Mouse (Mus musculus) CD4-positive, CD25-positive, alpha-beta regulatory T cell, adult 2 months (primary cell): ENCODE measurements around the gene Capn11.
A peak's percentile ranks its signal among the peaks of the same experiment; 100 is the strongest.
"Not testable (repeated sequence)": the region's sequence is repeated elsewhere in the genome, so short reads cannot be mapped to it uniquely, and the experiment has no call there.

Experiments
- DNase-seq: peaks from one replicate; pipeline ENCODE4 v3.0.0-alpha.2; 2012; ENCODE audit warnings: low read depth, low spot score

Gene Capn11

DNA sequence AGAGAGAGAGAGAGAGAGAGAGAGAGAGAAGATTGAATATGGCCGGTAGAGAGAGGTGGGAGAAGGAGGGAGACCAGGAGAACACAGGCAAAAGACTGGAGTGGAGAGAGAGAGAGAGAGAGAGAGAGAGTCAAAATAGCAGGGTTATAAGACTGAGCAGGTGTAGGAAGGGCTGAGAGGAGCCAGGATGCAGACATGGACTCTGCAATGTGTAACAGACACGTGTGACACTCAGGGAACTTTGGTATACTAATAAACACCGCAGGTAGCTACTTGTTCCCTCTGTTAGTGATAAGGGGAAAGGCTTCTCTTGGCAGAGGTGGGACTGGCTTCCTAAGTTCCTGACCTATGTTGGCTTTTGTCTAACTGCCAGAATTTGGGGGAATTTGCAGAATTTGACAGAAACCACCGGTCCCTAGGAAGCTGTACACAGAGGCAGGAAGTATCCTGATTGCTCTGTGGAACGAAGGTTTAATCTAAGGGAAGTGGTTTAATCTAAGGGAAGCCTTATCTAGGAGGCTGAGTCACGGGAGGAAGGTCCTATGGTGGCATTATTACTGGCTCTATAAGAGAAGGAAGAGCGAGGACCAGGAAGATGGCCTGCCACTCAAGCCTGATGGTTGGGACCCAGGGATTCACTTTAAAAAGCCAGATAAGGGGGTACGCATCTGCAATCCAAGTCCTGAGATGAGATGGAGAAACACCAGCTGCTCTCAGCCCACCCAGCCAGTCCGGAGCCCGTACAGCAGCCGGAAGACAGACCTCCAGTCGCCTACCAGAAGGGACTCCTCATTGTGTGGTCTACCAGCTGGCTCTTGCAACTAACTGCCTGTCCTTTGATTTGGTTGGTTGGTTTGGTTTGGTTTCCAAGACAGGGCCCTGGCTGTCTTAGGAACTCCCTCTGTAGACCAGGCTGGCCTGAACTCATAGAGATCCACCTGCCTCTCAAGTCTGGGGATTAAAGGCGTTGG lies 30.0 kb downstream of the Capn11 start:
- peak; percentile 16 for DNase-seq

DNA sequence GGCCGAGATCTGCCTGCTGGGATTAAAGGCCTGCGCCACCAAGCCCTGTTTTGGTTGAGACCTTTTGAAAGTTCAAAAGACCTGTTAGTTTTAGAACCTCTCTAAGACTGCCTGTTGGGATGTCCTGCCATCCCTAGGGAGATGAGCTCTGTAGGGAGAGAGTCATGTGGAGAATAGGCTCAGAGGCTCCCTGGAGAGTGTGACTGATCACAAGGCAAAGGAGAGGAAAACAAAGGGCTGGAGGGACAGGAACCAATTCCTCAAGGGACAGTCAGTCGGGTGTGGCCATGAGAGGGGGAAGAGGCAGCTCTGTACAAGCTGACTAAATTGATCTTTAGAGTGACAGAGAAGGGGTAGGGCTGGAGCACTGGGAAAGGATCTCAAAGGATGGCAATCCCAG lies 31.0 kb downstream of the Capn11 start:
- DNase-seq, result no peak

DNA sequence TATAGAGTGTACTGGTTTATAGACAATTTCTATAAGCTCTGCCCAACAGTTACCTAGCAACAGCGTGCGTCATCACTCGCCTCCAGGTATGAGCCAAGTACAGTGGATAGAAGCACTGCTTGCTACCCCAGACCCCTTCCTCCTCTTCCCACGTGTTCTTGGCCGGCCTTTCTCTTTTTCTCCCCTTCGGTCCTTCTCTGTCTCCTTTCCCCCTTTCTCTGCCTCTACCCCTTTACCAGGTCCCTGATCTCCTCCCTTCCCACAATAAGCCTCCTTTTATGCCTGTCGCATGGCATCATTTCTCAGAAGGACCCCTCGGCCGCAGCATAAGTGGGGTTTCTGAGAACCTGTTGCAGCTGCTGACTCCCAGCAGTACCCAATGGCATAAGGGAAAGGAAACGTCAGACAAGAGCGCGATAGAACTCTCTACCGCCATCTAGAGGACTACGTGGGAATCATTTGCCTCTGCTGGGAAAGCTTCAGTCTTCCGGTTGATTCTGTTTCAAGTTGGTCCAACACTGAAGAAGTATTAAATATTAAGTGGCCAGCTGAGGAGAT lies 32.5 kb downstream of the Capn11 start:
- DNase-seq, result peak; percentile 92

DNA sequence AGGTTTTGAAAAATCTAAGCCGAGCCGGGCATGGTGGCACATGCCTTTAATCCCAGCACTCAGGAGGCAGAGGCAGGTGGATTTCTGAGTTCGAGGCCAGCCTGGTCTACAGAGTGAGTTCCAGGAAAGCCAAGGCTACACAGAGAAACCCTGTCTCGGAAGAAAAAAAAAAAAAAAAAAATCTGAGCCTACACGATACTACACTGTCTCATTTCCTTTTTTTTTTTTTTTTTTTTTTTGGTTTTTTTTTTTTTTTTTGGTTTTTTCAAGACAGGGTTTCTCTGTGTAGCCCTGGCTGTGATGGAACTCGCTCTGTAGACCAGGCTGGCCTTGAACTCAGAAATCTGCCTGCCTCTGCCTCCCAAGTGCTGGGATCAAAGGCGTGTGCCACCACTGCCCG lies 35.7 kb downstream of the Capn11 start:
- not testable (repeated sequence) for DNase-seq

DNA sequence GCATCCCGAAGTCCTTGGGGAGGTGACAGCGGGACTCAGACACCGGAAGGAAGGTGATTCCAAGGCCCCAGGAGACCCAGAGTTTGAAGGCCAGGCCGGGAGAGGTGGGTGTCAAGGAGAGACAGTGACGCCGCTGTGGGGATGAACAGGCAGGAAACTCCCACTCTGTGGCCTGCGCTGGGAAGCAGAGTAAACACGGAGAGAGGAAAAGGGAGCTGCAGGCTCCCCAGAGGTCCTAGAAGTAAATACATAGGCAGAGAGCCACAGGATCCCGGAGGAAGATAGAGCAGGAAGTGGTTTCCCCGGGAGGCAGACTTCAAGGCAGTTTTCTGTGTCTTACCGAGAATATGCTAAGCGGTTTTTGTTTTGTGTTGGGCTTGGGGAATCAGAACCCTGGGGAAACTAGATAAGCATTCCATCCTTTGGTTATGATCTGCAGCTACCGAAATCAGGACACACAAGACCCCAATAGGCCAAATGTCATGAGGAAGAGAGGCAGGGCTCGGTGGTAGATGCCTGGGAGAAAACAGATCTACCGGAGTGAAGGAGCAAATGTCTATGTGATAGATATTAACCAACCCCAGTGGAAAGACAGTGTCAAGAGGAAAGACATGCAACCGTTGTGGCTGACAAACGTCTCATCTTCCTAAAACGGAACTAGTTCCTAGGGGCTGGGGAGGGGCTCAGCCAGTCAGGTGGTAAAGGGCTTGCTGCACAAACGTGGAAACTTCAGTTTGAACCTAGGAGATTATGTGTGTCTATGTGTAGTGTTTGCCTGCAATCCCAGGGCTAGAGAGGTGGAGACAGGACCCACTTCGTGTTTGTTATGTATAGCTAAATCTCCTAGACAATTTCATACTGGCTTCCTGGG lies 39.5 kb downstream of the Capn11 start:
- peak; percentile 58 for DNase-seq

DNA sequence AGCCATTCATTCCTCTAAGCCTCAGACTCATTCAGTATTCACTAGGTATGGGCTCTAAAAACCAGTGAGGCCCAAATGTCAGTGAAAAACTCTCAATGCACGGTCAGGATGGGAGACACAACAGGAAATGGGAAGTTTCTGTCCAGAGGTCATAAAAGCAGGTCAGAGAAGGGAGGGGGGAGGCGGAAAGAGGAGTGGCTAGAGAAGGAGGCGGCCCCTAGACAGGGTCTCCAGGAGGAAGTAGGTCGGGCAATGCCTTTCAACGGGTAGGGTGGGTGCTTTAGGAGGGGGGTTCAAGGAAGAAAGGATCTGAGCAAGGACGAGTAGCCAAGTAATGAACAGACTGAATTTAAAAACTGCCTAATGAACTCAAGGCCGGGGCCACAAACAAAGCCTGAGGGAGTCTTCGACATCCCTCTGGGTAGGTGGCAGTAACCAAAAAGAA lies 40.2 kb downstream of the Capn11 start:
- peak; percentile 44 for DNase-seq

DNA sequence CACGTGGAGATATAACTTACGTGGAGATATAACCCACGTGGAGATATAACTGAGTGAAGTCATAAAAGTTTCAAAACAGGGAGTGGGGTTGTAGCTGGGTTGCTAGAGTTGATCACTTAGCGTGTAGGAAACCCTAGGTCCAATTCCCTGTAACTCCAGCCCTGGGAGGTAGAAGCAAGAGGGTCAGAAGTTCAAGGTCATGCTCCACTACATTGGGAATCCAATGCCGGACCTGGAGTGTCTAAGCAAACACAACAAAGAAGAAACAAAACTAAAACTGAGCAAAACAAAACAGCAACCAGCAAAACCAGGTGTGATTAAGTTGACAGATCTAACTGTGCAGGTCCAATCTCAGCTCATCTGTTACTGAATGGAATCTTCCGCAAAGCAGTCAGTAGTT lies 41.5 kb downstream of the Capn11 start:
- no peak for DNase-seq

DNA sequence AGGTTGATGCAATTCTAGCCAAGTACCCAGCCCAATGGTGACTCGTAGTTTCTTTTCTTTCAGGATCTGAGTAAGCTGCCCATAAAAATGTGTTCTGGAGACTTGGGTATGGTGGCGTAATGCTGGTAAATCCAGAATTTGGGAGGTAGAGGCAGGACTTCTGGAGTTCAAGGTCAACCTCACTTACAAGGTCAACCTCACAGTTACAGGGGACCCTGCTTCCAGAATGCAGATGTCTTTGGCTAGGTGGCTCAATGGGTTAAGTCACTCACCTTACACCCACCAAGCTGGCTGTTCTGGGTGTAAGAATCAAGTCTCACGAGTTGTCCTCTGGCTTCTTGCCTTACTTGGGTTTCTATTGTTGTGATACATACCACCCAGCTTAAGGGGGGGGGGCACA lies 42.4 kb downstream of the Capn11 start:
- no peak for DNase-seq

DNA sequence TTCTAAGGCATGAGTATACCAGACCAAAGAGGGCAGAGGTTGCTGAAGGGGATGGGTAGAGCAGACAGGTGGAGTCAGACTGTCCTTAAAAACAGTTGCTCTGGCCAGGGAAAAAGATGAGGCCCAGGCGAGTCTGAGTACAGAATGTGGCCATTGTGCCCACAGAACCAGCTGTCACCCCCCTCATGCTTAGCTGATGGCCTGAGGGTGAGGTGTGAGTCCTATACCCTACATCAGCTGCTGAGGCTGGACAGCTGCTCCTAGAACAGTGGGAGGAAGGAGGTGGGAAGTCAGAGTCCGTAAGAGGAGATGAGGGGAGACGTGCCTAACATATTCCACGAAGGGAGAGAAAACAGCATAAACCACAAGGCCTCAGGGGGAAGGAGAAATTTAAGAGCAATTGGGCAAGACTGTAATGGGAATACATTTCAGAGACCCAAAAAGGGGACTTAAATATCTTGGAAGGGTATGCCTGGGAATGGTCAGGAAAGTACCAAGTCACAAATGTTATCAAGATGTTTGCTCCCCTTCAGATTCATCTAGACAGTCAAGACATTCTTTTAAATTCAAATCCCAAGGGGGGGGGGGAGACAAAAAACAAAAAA lies 43.0 kb downstream of the Capn11 start:
- no peak for DNase-seq

DNA sequence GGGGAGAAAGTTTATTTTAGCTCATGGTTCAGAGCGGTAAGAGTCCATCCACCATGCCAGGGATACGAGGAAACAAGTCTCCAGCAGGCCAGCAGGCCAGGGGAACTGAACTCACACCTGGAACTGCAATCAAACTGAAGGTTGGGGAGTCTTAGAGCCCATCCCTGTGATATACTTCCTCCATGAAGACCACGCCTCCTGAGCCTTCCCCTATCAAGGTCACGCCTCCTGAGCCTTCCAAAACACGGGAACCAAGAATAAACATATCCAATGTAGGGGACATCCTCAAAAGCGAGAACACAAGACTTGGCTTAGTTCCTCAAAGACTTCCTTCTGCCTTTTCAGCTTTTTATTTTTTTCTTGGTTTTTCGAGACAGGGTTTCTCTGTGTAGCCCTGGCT lies 46.2 kb downstream of the Capn11 start:
- DNase-seq, result no peak

DNA sequence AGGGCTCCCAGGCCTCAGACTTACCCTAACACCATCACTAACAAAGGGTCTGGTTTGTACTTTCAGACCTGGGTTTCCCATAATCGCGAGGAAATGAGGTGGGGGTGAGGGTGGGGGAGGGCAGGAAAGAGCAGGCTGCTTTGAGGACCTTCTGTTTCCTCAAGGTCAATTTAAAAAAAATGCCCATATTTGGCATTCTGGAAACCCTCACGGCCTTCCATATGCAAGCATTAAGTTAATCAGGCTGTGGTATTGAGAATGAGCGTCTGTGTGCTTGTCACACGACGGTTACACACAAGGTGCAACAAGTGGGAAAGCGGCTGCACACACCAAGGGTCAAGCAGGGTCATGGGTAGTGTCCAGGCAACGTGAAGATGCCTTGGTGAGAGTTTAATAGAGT lies 47.1 kb downstream of the Capn11 start:
- no peak for DNase-seq

DNA sequence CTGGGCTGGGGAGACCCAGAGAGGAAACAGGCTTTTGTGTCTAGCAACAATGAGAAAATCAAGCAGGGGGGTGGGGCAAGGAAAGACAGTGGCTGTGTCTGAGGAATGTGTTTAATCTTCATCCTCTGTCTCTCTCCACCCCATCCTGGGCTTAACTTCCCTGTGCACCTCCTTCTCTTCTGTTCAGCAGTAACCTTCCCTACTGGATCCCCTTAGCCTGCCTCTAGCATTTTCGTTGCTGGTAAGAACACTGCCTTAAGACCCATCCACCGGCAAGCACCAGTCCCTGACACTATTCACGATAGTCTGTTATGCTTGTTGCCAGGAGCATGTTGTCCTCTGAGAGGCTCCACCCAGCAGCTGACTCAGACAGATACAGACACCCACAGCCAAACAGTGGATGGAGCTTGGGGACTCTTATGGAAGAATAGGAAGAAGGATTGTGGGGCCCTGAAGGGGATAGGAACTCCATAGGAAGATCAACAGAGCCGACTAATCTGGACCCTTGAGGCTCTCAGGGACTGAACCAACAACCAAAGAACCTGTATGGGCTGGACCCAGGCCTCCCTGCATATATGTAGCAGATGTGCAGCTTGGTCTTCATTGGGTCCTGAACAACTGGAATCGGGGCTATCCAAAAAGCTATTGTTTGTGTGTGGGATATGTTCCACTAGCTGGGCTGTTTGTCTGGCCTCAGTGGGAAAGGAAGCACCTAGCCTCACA lies 48.8 kb downstream of the Capn11 start:
- no peak for DNase-seq

DNA sequence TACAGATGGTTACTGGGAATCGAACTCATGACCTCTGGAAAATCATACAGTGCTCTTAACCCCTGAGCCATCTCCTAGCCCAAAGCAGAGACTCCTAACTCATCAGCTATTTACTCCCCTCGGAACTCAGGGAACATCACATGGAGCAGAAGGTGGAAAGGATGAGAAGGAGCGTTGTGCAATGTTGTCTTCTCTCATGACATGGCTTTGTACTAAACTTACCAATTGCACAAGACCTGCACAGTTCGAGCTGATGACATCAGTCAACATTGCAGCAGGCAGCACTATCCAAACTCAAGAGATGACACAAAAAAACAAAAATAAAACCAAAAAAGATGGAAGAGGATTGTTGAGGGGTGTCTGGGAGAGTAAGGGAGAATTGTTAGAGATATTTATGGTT lies 50.7 kb downstream of the Capn11 start:
- DNase-seq, result no peak

DNA sequence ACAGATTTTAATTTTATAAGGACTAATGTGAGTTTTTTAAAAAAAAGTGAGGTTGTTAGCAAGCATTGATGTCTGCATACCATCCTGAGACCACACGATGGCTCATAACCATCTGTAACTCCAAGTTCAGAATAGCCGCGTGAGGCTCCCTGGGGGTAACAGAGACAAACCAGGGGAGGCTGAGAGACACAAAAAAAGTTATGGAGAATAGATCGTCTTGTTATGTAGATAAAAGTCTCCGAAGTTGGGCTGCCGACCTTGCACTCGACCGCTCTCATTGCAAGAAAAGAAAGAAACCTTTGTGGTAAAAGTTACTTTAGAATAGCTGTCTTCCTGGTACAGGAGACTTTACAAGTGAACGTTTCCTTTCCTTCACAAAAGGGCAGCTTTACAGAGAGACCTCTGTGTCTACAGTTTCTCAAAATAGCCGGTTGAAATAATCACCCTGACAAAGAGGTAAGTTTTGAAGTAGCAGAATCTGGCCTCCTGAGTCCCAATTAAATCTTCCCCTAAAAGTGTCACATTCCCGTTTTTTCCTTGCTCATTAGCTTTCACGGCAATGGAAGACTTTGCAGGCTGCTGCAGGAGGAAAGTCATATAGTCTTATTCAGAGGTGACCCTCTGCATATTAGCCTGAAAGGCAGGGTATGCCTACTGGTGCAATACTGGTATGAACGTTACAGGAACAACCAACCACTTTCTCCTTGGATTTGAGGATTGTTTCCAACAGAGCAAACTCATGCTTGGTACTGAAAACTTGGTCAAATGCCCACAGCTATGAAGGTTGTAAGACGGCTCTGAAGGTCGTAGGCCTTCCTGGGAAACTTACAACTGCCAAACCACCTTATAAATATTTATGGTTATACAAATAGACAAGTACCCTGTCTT lies 51.9 kb downstream of the Capn11 start:
- no peak for DNase-seq

DNA sequence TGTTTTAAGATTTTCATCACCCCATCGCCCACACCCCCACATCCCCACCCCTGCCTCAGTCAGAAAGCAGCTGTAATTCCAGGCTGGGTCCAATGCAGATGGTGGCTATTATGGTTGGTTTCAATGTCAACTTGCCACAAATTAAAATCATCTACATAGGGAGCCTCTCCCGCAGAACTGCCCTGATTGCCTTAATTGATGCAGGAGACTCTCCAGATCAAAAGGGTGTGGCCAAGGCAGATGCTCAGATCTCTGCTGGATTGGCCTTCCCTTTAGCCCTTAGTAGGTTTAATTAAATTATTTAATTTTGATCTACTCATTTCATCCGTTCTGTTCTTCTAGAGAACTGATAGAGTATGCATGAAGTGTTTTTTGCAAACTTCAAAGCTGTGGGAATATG lies 56.1 kb downstream of the Capn11 start:
- DNase-seq, result no peak

DNA sequence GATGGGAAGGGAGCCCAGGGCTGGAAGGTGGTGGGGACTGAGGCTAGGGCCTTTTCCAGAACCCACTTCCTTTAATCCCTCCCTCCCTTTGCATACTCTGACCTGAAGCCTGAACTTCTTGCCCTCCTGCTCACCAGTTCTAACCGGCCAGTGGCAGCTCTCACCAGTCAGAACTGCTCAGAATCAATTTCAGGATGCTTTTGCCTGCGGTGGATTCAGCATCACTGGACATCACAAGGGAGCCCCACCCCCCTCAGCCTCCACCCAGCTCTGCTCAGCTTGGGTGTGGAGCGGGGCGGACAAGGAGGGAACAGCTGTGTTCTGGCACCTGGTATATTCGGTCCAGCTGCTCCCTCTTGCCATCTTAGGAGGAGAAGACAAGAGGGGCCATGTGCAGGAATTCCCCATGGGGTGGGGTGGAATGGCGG lies 57.2 kb downstream of the Capn11 start, which contains the start of gene Mymx:
Gene Mymx, minus strand, starts transcription at position 226 of the 428 bp plus-strand sequence.
- DNase-seq, result no peak

DNA sequence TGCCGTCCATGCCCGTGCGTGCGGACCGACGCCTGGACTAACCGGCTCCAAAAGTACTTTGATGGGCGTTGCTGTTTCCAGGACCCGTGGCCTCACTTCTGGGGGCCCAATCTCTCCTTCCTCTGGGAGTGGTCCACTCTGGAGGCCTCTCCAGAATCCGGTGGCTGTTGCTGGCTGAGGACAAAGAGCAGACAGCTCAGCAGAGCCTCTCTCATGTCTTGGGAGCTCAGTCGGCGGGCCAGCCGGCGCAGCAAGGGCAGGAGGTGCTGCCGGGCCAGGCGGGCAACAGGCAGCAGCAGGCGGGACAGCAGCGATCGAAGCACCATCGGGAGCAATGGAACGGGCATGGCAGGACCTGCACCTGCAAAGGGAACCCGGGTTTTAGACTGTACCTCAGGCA lies 57.8 kb downstream of the Capn11 start:
- no peak for DNase-seq

DNA sequence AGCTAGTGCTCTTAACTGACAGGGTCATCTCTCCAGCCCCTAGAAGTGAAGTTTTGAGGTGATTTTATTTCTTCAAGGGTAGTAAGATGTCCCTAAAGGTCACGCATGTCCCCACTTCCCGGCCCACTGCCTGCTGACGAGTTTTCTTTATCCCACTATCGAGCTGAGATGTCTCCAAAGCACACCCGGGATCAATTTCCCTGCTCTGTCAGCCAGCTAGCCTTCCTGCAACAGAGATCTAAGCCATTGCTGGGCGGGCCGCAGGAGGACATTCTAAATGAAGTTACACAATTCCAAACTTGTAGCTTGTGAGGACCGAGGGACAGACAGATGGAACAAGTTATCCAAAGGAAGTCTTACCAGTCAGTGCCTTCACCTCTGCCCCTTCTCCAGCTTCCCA lies 58.9 kb downstream of the Capn11 start:
- no peak for DNase-seq

DNA sequence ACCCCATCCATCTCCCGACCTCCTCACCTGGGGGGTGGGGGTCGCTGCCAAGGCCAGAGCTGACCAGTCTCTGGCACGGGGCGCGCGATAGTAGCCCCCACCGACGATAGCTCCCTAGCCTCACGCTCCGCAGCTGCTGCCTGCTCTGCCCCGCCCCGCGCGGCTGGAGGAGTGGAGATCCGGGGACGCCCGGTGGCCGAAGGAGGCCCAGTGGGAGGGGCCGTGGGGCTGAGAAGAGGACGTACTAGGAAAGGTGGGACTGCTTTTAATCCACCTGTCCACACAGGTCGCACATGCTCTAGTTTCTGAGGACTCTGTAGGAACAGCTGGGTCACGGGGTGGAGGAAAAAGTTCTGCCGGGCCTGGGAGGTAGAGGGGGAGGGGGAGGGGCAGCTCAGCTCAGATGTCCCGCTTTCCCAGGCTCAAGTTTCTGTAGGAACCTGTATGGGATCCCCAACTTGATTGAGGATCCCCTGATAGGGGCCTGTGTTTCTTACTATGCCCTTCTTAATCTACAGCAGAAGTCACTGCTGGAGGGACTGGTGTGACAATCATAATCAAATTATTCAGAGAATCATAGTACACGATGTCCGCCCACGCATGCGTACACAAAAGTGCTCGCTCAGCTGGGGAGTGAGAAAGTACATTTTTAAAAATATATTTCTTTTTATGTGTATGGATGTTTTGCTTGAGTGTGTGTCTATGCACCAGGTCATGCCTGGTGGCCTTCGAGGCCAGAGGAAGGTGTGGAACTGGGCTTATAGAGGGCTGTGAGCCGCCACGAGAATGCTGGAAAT lies 59.5 kb downstream of the Capn11 start, which contains the start of gene Slc29a1:
Gene Slc29a1, minus strand, starts transcription at position 161 of the 797 bp plus-strand sequence.
- DNase-seq, result no peak
